Comparison of ENCODE assay signal across 23 mouse cellular contexts in genomic region chr5:37902741-37903140, GRCm38 (mm10).
DNase-seq lines count a peak whose midpoint lies in the region; ATAC-seq lines count a peak whose summit lies in the region.
"Had no signal": no experiment of that assay in that cellular context is flagged by ENCODE, and none has a peak within 500 bp of the region (broad histone marks: within the 10 kb centered on the region; RNA-seq: fewer than 3 reads in every experiment).

No protein-coding gene starts in this region.

- H3K27me3 ChIP-seq in midbrain, embryonic 11.5 days (ENCODE audit: control insufficient read depth, insufficient read depth, low read length): peaks cover 33% of the 10 kb centered on the region
- H3K27me3 ChIP-seq in midbrain, embryonic 10.5 days (ENCODE audit: low read depth, poor library complexity, severe bottlenecking): peaks cover 92% of the 10 kb centered on the region
- peaks cover 66% of the 10 kb centered on the region for H3K27me3 ChIP-seq in embryonic facial prominence, embryonic 13.5 days

- H3K27ac ChIP-seq in midbrain, embryonic 11.5 days (ENCODE audit: low read depth, low read length): no peak overlapping the region
- no peak overlapping the region for H3K27ac ChIP-seq in midbrain, embryonic 10.5 days (replicated peaks)
- peak overlapping the region; percentile 62; the same call in 1 of the 2 replicates for H3K27ac ChIP-seq in embryonic facial prominence, embryonic 13.5 days
- H3K27ac ChIP-seq: forebrain, embryonic 10.5 days; forebrain, embryonic 15.5 days; heart, adult 2 months; heart, embryonic 13.5 days; hindbrain, embryonic 12.5 days; hindbrain, embryonic 15.5 days; intestine, embryonic 15.5 days had no signal

- no peak overlapping the region for H3K4me2 ChIP-seq in midbrain, embryonic 11.5 days
- H3K4me2 ChIP-seq in embryonic facial prominence, embryonic 13.5 days: peak overlapping the region; percentile 56; the same call in 1 of the 2 replicates

- H3K9ac ChIP-seq in midbrain, embryonic 11.5 days (ENCODE audit: low read length): no peak overlapping the region
- H3K9ac ChIP-seq in embryonic facial prominence, embryonic 13.5 days: no peak overlapping the region
- H3K9ac ChIP-seq: embryonic facial prominence, embryonic 12.5 days; forebrain, embryonic 15.5 days; hindbrain, embryonic 12.5 days; hindbrain, embryonic 15.5 days; intestine, embryonic 15.5 days had no signal

- peak; percentile 4 for DNase-seq in embryo, embryonic 10.5 days (ENCODE audit: low spot score)
- DNase-seq in embryo, embryonic 9.5 days (ENCODE audit: extremely low spot score): no peak
- DNase-seq in midbrain, embryonic 11.5 days (ENCODE audit: low spot score, missing footprints): peak; percentile 84
- DNase-seq in midbrain, embryonic 10.5 days (ENCODE audit: low spot score): no peak
- no peak for DNase-seq in left cerebral cortex, postnatal 10 days (ENCODE audit: extremely low spot score in 1 of 2, low spot score in 2 of 2)
- DNase-seq: adrenal gland, adult 8-10 months; adrenal gland, postnatal 25 days; cerebellum, adult 18-20 months; cerebellum, adult 9-10 months; cerebellum, postnatal 14 days; gastrocnemius, postnatal 25 days; heart, adult 2 months; kidney, adult 11 months had no signal

- peaks cover 17% of the 10 kb centered on the region for H3K4me1 ChIP-seq in midbrain, embryonic 11.5 days (ENCODE audit: control insufficient read depth, insufficient read depth, low read length)
- H3K4me1 ChIP-seq in midbrain, embryonic 10.5 days: peaks cover 29% of the 10 kb centered on the region
- peaks cover 51% of the 10 kb centered on the region for H3K4me1 ChIP-seq in embryonic facial prominence, embryonic 13.5 days
- H3K4me1 ChIP-seq: intestine, embryonic 15.5 days had no signal

- H3K4me3 ChIP-seq in midbrain, embryonic 11.5 days (ENCODE audit: low read depth, low read length): no peak overlapping the region
- H3K4me3 ChIP-seq in midbrain, embryonic 10.5 days: no peak overlapping the region
- H3K4me3 ChIP-seq in embryonic facial prominence, embryonic 13.5 days: no peak overlapping the region
- H3K4me3 ChIP-seq: forebrain, embryonic 15.5 days; heart, adult 2 months; hindbrain, embryonic 12.5 days; hindbrain, embryonic 15.5 days had no signal

- 45% methylated on average over 2 of the region's 2 CpGs for WGBS in midbrain, embryonic 11.5 days
- 53% methylated on average over 2 of the region's 2 CpGs for WGBS in midbrain, embryonic 10.5 days
- WGBS in embryonic facial prominence, embryonic 13.5 days: 44% methylated on average over 2 of the region's 2 CpGs

- no peaks in the 10 kb centered on the region for H3K9me3 ChIP-seq in midbrain, embryonic 11.5 days (ENCODE audit: control insufficient read depth, low read length)
- H3K9me3 ChIP-seq in midbrain, embryonic 10.5 days (replicated peaks): no peaks in the 10 kb centered on the region
- no peaks in the 10 kb centered on the region for H3K9me3 ChIP-seq in embryonic facial prominence, embryonic 13.5 days
- H3K9me3 ChIP-seq: embryonic facial prominence, embryonic 12.5 days; forebrain, embryonic 10.5 days; forebrain, embryonic 15.5 days; heart, embryonic 10.5 days; hindbrain, embryonic 15.5 days; intestine, embryonic 15.5 days had no signal

- no peak for ATAC-seq in midbrain, embryonic 11.5 days (ENCODE audit: low FRiP score)
- no peak for ATAC-seq in embryonic facial prominence, embryonic 13.5 days (ENCODE audit: insufficient number of reproducible peaks, insufficient read depth, low FRiP score, low TSS enrichment, low read depth)
- ATAC-seq: activated CD4-positive, CD25-positive, alpha-beta regulatory T cell, adult 4 months; forebrain, embryonic 15.5 days; intestine, embryonic 15.5 days had no signal

- no peaks in the 10 kb centered on the region for H3K36me3 ChIP-seq in midbrain, embryonic 11.5 days (ENCODE audit: control insufficient read depth, insufficient read depth, low read length)
- no peaks in the 10 kb centered on the region for H3K36me3 ChIP-seq in midbrain, embryonic 10.5 days
- H3K36me3 ChIP-seq in embryonic facial prominence, embryonic 13.5 days: no peaks in the 10 kb centered on the region
- H3K36me3 ChIP-seq: embryonic facial prominence, embryonic 12.5 days; forebrain, embryonic 10.5 days; forebrain, embryonic 15.5 days; heart, embryonic 10.5 days; heart, embryonic 13.5 days; hindbrain, embryonic 12.5 days; hindbrain, embryonic 15.5 days; intestine, embryonic 15.5 days had no signal

- intact Hi-C loops in left cerebral cortex, postnatal 10 days (cut with DNase I): no loop called here

Comparison
In these comparisons a context has a peak if more than half of its experiments do, and no peak if none do; other contexts are left out.
1. DNase-seq: peak in embryo, embryonic 10.5 days (single experiment) and midbrain, embryonic 11.5 days (single experiment); none in embryo, embryonic 9.5 days (single experiment), midbrain, embryonic 10.5 days (single experiment) and left cerebral cortex, postnatal 10 days (0 of 2).